Mouse (Mus musculus) heart, embryonic 11.5 days (tissue): ENCODE results near the gene Mab21l1. TPM values are rescaled to one million over a fixed set of nuclear protein-coding genes. Genes with fewer than 3 reads are reported as not detected.

ENCODE experiments used
- ATAC-seq: fragments of 200-750 bp; cut with Nextera tagmentation; replicated peaks from 2 replicates; pipeline ENCODE4 v1.8.0; 2017; ENCODE audit warnings: moderate library complexity; ENCODE audit not compliant: insufficient number of reproducible peaks, low FRiP score, low TSS enrichment
- H3K27ac ChIP-seq: fragments of 300-500 bp; sonication (generic); 2 replicates; pipeline ENCODE4 v1.5.1; 2014; ENCODE audit warnings: mild to moderate bottlenecking, low read depth, low read length
- H3K27me3 ChIP-seq: fragments of 300-500 bp; sonication (generic); 2 replicates; pipeline ENCODE4 v1.6.1; 2014; ENCODE audit warnings: mild to moderate bottlenecking, low read length, mixed read lengths; ENCODE audit not compliant: control insufficient read depth, insufficient read depth
- H3K36me3 ChIP-seq: fragments of 300-500 bp; sonication (generic); 2 replicates; pipeline ENCODE4 v1.6.1; 2014; ENCODE audit warnings: mild to moderate bottlenecking, low read length, moderate library complexity, mixed read lengths; ENCODE audit not compliant: control insufficient read depth, insufficient read depth
- H3K4me1 ChIP-seq: fragments of 300-500 bp; sonication (generic); 2 replicates; pipeline ENCODE4 v1.6.1; 2014; ENCODE audit warnings: low read length; ENCODE audit not compliant: control insufficient read depth, insufficient read depth
- H3K4me2 ChIP-seq: fragments of 300-500 bp; sonication (generic); 2 replicates; pipeline ENCODE4 v1.6.1; 2014; ENCODE audit warnings: mild to moderate bottlenecking, moderate library complexity
- H3K4me3 ChIP-seq: fragments of 300-500 bp; sonication (generic); 2 replicates; pipeline ENCODE4 v1.5.1; 2014; ENCODE audit warnings: low read depth, low read length
- H3K9ac ChIP-seq: fragments of 300-500 bp; sonication (generic); 2 replicates; pipeline ENCODE4 v1.6.1; 2014; ENCODE audit warnings: mild to moderate bottlenecking, low read depth, low read length, moderate library complexity
- H3K9me3 ChIP-seq: fragments of 300-500 bp; sonication (generic); replicated peaks from 2 replicates; pipeline ENCODE4 v1.6.1; 2016; ENCODE audit warnings: low read length; ENCODE audit not compliant: control insufficient read depth
- WGBS: fragments of 180-500 bp; shearing (Covaris S2); extraction: QIAGEN DNeasy Blood & Tissue Kit; methylation state at CpG from one replicate; pipeline ENCODE4 v1.1.7; 2014; ENCODE audit not compliant: insufficient replicate concordance; 5-methylcytosine and 5-hydroxymethylcytosine counted together
- polyA plus RNA-seq: library from polyadenylated mRNA; unstranded; fragments of >200 nt; fragmentation: Nextera tagmentation; extraction: Ambion mirVana; gene quantifications from 2 replicates; pipeline ENCODE4 v1.2.1, GENCODE M21; 2014

The Mab21l1 gene
- polyA plus RNA-seq, 1 experiment from 2014 or later, result 0.93 TPM

GRCm38 (mm10) chr3:55788214-55788586 lies 5.9 kb downstream of the Mab21l1 start:
- Histone ChIP-seq H3K4me1 (peaks cover 4% of the 10 kb centered on the region), H3K4me3 (peak overlapping the region; percentile 44; the same call in 1 of the 2 replicates), H3K9me3 (no peaks in the 10 kb centered on the region), H3K4me2 (peak overlapping the region; percentile 80), H3K9ac (no peak overlapping the region), H3K27me3 (peaks cover 28% of the 10 kb centered on the region), H3K27ac (no peak overlapping the region), H3K36me3 (no peaks in the 10 kb centered on the region)
- 18% methylated on average over 4 of the region's 4 CpGs for WGBS
- no peak for ATAC-seq

GRCm38 (mm10) chr3:55788621-55789201 lies 6.4 kb downstream of the Mab21l1 start:
- H3K36me3 ChIP-seq, result no peaks in the 10 kb centered on the region
- no peaks in the 10 kb centered on the region for H3K9me3 ChIP-seq
- no peak for ATAC-seq
- WGBS, result 37% methylated on average over 5 of the region's 5 CpGs
- peaks cover 23% of the 10 kb centered on the region for H3K27me3 ChIP-seq
- H3K4me3 ChIP-seq, result no peak overlapping the region
- H3K4me2 ChIP-seq, result no peak overlapping the region
- no peak overlapping the region for H3K9ac ChIP-seq
- H3K4me1 ChIP-seq, result peaks cover 4% of the 10 kb centered on the region
- H3K27ac ChIP-seq, result no peak overlapping the region

- peaks cover 9% of the 10 kb centered on the region for H3K4me1 ChIP-seq
- H3K36me3 ChIP-seq, result no peaks in the 10 kb centered on the region
- no peak overlapping the region for H3K4me3 ChIP-seq
- H3K9me3 ChIP-seq, result no peaks in the 10 kb centered on the region
- H3K9ac ChIP-seq, result no peak overlapping the region
- 46% methylated on average over 2 of the region's 2 CpGs for WGBS
- H3K4me2 ChIP-seq, result no peak overlapping the region
- no peak overlapping the region for H3K27ac ChIP-seq
- H3K27me3 ChIP-seq, result peaks cover 22% of the 10 kb centered on the region
- no peak for ATAC-seq
These were observed 7.5 kb downstream of the Mab21l1 start for GRCm38 (mm10) chr3:55789856-55790255.

GRCm38 (mm10) chr3:55790609-55791008 lies 8.3 kb downstream of the Mab21l1 start:
- no peak overlapping the region for H3K4me2 ChIP-seq
- H3K4me1 ChIP-seq, result peaks cover 9% of the 10 kb centered on the region
- no peak overlapping the region for H3K4me3 ChIP-seq
- peaks cover 18% of the 10 kb centered on the region for H3K27me3 ChIP-seq
- H3K9me3 ChIP-seq, result no peaks in the 10 kb centered on the region
- H3K27ac ChIP-seq, result no peak overlapping the region
- H3K9ac ChIP-seq, result no peak overlapping the region
- H3K36me3 ChIP-seq, result no peaks in the 10 kb centered on the region
- WGBS, result 77% methylated on average over 4 of the region's 4 CpGs
- no peak for ATAC-seq

- Histone ChIP-seq H3K27ac (no peak overlapping the region), H3K4me1 (peaks cover 9% of the 10 kb centered on the region), H3K36me3 (no peaks in the 10 kb centered on the region), H3K4me2 (no peak overlapping the region), H3K9ac (no peak overlapping the region), H3K27me3 (0 out of 2 replicates have a peak, but pooled peaks cover 3% of the 10 kb centered on the region), H3K9me3 (no peaks in the 10 kb centered on the region), H3K4me3 (no peak overlapping the region)
- 77% methylated on average over 5 of the region's 5 CpGs for WGBS
- ATAC-seq, result no peak
These were observed 9.9 kb downstream of the Mab21l1 start for GRCm38 (mm10) chr3:55792251-55792650.

- H3K27me3 ChIP-seq, result no peaks in the 10 kb centered on the region
- no peaks in the 10 kb centered on the region for H3K36me3 ChIP-seq
- WGBS, result 37% methylated on average over 7 of the region's 7 CpGs
- no peak overlapping the region for H3K4me3 ChIP-seq
- H3K4me1 ChIP-seq, result peaks cover 9% of the 10 kb centered on the region
- no peak overlapping the region for H3K9ac ChIP-seq
- H3K9me3 ChIP-seq, result no peaks in the 10 kb centered on the region
- H3K27ac ChIP-seq, result peak overlapping the region; percentile 46; the same call in 1 of the 2 replicates
- peak overlapping the region; percentile 31; the same call in 1 of the 2 replicates for H3K4me2 ChIP-seq
- ATAC-seq, result no peak
These were observed 11.7 kb downstream of the Mab21l1 start for GRCm38 (mm10) chr3:55793842-55794575.

GRCm38 (mm10) chr3:55794768-55795167 lies 12.5 kb downstream of the Mab21l1 start:
- no peaks in the 10 kb centered on the region for H3K27me3 ChIP-seq
- no peaks in the 10 kb centered on the region for H3K36me3 ChIP-seq
- H3K4me3 ChIP-seq, result no peak overlapping the region
- no peak overlapping the region for H3K27ac ChIP-seq
- no peak overlapping the region for H3K9ac ChIP-seq
- no peaks in the 10 kb centered on the region for H3K9me3 ChIP-seq
- no peak for ATAC-seq
- 80% methylated on average over 2 of the region's 2 CpGs for WGBS
- H3K4me1 ChIP-seq, result peaks cover 9% of the 10 kb centered on the region
- H3K4me2 ChIP-seq, result no peak overlapping the region

- no peaks in the 10 kb centered on the region for H3K9me3 ChIP-seq
- peaks cover 3% of the 10 kb centered on the region; the same call in 1 of the 2 replicates for H3K4me1 ChIP-seq
- WGBS, result 65% methylated on average over 5 of the region's 5 CpGs
- ATAC-seq, result no peak
- no peaks in the 10 kb centered on the region for H3K36me3 ChIP-seq
- H3K9ac ChIP-seq, result no peak overlapping the region
- H3K27ac ChIP-seq, result no peak overlapping the region
- no peak overlapping the region for H3K4me2 ChIP-seq
- H3K4me3 ChIP-seq, result no peak overlapping the region
- H3K27me3 ChIP-seq, result no peaks in the 10 kb centered on the region
These were observed 32.8 kb downstream of the Mab21l1 start for GRCm38 (mm10) chr3:55814993-55815625.
